Mouse (Mus musculus): ENCODE results near the gene Agl.

DNA sequence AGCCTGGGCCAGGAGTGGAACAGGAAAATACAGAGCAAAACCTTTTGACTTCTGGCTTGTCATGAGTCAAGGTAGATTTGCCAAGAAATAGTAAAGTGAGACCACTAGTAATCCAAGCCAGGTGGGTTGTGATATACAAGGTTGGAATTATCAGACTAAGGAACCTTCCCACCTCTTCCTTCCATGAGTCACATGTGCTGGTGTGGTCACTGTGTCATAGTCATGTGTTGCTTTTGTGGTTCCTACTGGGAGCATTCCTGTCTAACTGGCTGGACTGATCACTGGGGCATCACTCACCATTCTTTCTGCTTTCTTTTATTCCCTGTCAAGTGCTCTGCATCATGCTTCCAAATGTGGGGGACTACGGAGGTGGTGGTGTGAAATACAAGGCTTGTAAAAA, 40.1 kb upstream of the Agl start:
- TF ChIP-seq POLR2A (IDR thresholded peaks at IDR 0.05; ENCODE audit: extremely low read depth, insufficient read depth, low read length) (no peak), CTCF (IDR thresholded peaks at IDR 0.05; ENCODE audit: low read depth, low read length) (no peak)

All from liver, adult 2 months (tissue).